Mouse (Mus musculus) small intestine, adult 2 months (tissue): Measurements from ENCODE around the gene Lrrc28.

Experiments
- CTCF ChIP-seq: fragments of 200-500 bp; IDR thresholded peaks from 2 replicates; pipeline ENCODE4 v1.5.1; 2012; ENCODE audit warnings: low read depth, mild to moderate bottlenecking, control low read depth, inconsistent platforms, low read length, moderate library complexity, mixed read lengths; ENCODE audit not compliant: insufficient replicate concordance, insufficient read length; ENCODE audit errors: extremely low read depth
- POLR2A ChIP-seq: fragments of 200-500 bp; IDR thresholded peaks from 2 replicates; pipeline ENCODE4 v1.6.1; 2012; ENCODE audit warnings: low read depth, mild to moderate bottlenecking, control low read depth, inconsistent platforms, low read length, moderate library complexity

GRCm38 (mm10) chr7:67598050-67598449 lies 47.0 kb downstream of the Lrrc28 start:
- TF ChIP-seq CTCF: no peak
- TF ChIP-seq POLR2A: no peak
